Mouse (Mus musculus): ENCODE data around the gene Aurkb.

- TF ChIP-seq POLR2A (IDR thresholded peaks at IDR 0.05; ENCODE audit: insufficient read depth, low read depth, low read length) = 0 out of 2 replicates have a peak, but pooled peaks have one; percentile 12
- peak; percentile 96 for TF ChIP-seq CTCF (IDR thresholded peaks at IDR 0.05)
- TF ChIP-seq EP300 (IDR thresholded peaks at IDR 0.05; ENCODE audit: insufficient read depth, low read depth, low read length) = peak; percentile 28; the same call in 1 of the 2 replicates
Measured at GRCm38 (mm10) chr11:69092386-69092751, 46.9 kb downstream of the Aurkb start.

Measured in heart, adult 2 months (tissue).